Mouse (Mus musculus): ENCODE results near the gene Armc2. TPM values are rescaled to one million over a fixed set of nuclear protein-coding genes. Genes with fewer than 3 reads are reported as not detected.
A peak's percentile ranks its signal among the peaks of the same experiment; 100 is the strongest.

Armc2 gene
- total RNA-seq, 2 experiments from 2014 or later = 12.6 to 14.1 TPM

- no peak for TF ChIP-seq CTCF (IDR thresholded peaks at IDR 0.05)
- no peak for DNase-seq (ENCODE audit: extremely low spot score in 1 of 2, low spot score in 2 of 2)
- Histone ChIP-seq H3K4me3 (no peak overlapping the region), H3K27ac (peak overlapping the region; percentile 56; the same call in 1 of the 2 replicates)
- intact Hi-C loops (cut with DNase I) = loop anchor here (1.0 kb wide), 1 partner anchor 42 kb away; no protein-coding TSS in a partner anchor
Observed at GRCm38 (mm10) chr10:41893433-41894411, 124.5 kb downstream of the Armc2 start.

GRCm38 (mm10) chr10:41891312-41891711 is 126.9 kb downstream of the Armc2 start:
- intact Hi-C loops (cut with DNase I) = no loop called here
- TF ChIP-seq CTCF (IDR thresholded peaks at IDR 0.05) = no peak
- Histone ChIP-seq H3K27ac (no peak overlapping the region), H3K4me3 (no peak overlapping the region)
- no peak for DNase-seq (ENCODE audit: extremely low spot score in 1 of 2, low spot score in 2 of 2)

- Histone ChIP-seq H3K27ac (no peak overlapping the region), H3K4me3 (no peak overlapping the region)
- no peak for TF ChIP-seq CTCF (IDR thresholded peaks at IDR 0.05)
- DNase-seq (ENCODE audit: extremely low spot score in 1 of 2, low spot score in 2 of 2) = no peak
- intact Hi-C loops (cut with DNase I) = no loop called here
Observed at GRCm38 (mm10) chr10:41890537-41890936, 127.7 kb downstream of the Armc2 start.

GRCm38 (mm10) chr10:41889566-41889965 is 128.7 kb downstream of the Armc2 start:
- DNase-seq (ENCODE audit: extremely low spot score in 1 of 2, low spot score in 2 of 2) = no peak
- intact Hi-C loops (cut with DNase I) = loop anchor here (2.0 to 5.0 kb wide), 2 partner anchors 59 to 388 kb away; partner anchors contain the start of gene Foxo3
- no peak for TF ChIP-seq CTCF (IDR thresholded peaks at IDR 0.05)
- peak overlapping the region; percentile 28; the same call in 1 of the 2 replicates for H3K27ac ChIP-seq
- H3K4me3 ChIP-seq = peak overlapping the region; percentile 28

DNA sequence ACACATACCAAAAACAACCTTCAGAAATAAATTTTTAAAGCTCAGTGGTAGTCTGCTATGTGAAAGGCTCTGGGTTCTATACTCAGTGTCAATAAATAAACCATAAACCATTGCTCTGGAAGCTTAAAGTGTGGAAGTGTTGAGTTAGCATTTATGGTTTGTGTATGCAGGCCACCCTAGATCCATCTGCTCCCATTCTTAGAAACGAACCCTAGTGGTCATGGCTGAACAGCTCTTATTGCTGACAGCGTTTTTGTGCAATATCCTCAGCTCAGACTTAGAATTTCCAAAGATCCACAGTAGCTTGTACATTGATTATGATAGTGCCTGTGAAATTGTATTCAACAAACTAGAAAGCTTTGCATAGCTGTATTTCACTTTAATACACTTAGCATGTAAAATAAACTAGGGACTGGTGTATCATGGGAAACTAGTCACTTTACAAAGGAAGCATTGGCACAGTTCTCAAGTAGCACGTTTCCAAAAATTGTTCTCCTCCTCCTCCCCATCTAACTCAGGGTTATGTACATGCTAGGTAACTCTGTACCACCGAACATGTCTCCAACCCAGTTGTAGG is 129.8 kb downstream of the Armc2 start:
- intact Hi-C loops (cut with DNase I) = loop anchor here (1.0 to 5.0 kb wide), 3 partner anchors 44 to 389 kb away; partner anchors contain the start of gene Foxo3
- peak; percentile 63 for TF ChIP-seq CTCF (IDR thresholded peaks at IDR 0.05)
- peak overlapping the region; percentile 73 for H3K4me3 ChIP-seq
- DNase-seq (ENCODE audit: extremely low spot score in 1 of 2, low spot score in 2 of 2) = no peak
- H3K27ac ChIP-seq = peak overlapping the region; percentile 99; the same call in 1 of the 2 replicates

GRCm38 (mm10) chr10:41887080-41887821 is 131.0 kb downstream of the Armc2 start:
- no peak; the same call in 1 of the 2 replicates for TF ChIP-seq CTCF (IDR thresholded peaks at IDR 0.05)
- H3K27ac ChIP-seq = peak overlapping the region; percentile 99
- intact Hi-C loops (cut with DNase I) = loop anchor here (5.0 kb wide), 1 partner anchor 390 kb away; the partner anchor contains the start of gene Foxo3
- DNase-seq (ENCODE audit: extremely low spot score in 1 of 2, low spot score in 2 of 2) = peak; percentile 91 to 94
- peak overlapping the region; percentile 73 for H3K4me3 ChIP-seq

GRCm38 (mm10) chr10:41883741-41884575 is 134.3 kb downstream of the Armc2 start:
- no peak overlapping the region for H3K4me3 ChIP-seq
- intact Hi-C loops (cut with DNase I) = no loop called here
- TF ChIP-seq CTCF (IDR thresholded peaks at IDR 0.05) = no peak
- peak overlapping the region; percentile 78 for H3K27ac ChIP-seq
- no peak for DNase-seq (ENCODE audit: extremely low spot score in 1 of 2, low spot score in 2 of 2)

GRCm38 (mm10) chr10:41881438-41881837 is 136.8 kb downstream of the Armc2 start:
- TF ChIP-seq CTCF (IDR thresholded peaks at IDR 0.05) = no peak
- Histone ChIP-seq H3K27ac (peak overlapping the region; percentile 50), H3K4me3 (no peak overlapping the region)
- intact Hi-C loops (cut with DNase I) = no loop called here
- no peak for DNase-seq (ENCODE audit: extremely low spot score in 1 of 2, low spot score in 2 of 2)

DNA sequence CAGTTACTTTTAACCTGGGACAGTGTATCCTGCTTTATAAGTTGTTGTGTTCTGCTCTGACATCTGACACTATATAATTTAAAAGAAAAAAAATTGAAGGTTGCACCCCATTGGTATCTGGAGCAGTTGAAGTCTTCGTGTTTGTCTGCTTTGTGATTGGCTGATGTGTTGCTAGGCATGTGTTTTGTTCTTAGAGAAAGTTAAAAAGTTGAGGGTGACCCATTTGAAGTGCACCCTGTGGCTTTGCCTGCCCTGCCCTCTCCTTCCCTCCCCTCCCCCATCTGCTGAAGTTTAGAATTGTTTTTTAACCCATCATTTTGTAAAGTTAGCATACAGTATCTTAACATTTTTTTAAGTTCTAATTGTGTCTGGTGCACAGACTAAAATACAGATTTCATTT is 137.5 kb downstream of the Armc2 start:
- Histone ChIP-seq H3K27ac (no peak overlapping the region), H3K4me3 (no peak overlapping the region)
- intact Hi-C loops (cut with DNase I) = no loop called here
- TF ChIP-seq CTCF (IDR thresholded peaks at IDR 0.05) = no peak
- no peak for DNase-seq (ENCODE audit: extremely low spot score in 1 of 2, low spot score in 2 of 2)

GRCm38 (mm10) chr10:41880206-41880605 is 138.0 kb downstream of the Armc2 start:
- intact Hi-C loops (cut with DNase I) = no loop called here
- no peak overlapping the region for H3K27ac ChIP-seq

DNA sequence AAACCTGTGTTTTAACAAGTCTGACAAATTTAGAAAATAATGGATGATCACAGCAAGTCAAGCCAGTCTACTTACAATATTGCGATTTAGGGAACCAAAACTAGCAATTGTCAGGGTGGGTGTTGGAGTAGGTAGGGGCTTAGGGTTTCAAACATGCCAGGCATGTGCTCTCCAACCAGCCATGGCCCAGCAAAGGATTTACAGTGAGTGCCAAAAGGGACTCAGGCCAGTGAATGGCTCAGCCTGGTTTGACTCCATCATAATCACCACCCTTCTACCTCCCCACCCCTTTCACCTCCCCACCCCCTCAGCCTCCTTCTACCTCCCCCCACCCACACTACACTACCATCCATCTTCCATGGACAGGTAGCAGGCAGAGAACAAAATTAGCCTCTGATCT is 138.6 kb downstream of the Armc2 start:
- no peak for TF ChIP-seq CTCF (IDR thresholded peaks at IDR 0.05)
- no peak overlapping the region for H3K27ac ChIP-seq
- DNase-seq (ENCODE audit: extremely low spot score in 1 of 2, low spot score in 2 of 2) = no peak
- intact Hi-C loops (cut with DNase I) = no loop called here
- H3K4me3 ChIP-seq = no peak overlapping the region

More at GRCm38 (mm10) chr10:41880206-41880605, 138.0 kb downstream of the Armc2 start:
- no peak for DNase-seq (ENCODE audit: extremely low spot score in 1 of 2, low spot score in 2 of 2)
- TF ChIP-seq CTCF (IDR thresholded peaks at IDR 0.05) = no peak
- no peak overlapping the region for H3K4me3 ChIP-seq
